In the genomic region with DNA sequence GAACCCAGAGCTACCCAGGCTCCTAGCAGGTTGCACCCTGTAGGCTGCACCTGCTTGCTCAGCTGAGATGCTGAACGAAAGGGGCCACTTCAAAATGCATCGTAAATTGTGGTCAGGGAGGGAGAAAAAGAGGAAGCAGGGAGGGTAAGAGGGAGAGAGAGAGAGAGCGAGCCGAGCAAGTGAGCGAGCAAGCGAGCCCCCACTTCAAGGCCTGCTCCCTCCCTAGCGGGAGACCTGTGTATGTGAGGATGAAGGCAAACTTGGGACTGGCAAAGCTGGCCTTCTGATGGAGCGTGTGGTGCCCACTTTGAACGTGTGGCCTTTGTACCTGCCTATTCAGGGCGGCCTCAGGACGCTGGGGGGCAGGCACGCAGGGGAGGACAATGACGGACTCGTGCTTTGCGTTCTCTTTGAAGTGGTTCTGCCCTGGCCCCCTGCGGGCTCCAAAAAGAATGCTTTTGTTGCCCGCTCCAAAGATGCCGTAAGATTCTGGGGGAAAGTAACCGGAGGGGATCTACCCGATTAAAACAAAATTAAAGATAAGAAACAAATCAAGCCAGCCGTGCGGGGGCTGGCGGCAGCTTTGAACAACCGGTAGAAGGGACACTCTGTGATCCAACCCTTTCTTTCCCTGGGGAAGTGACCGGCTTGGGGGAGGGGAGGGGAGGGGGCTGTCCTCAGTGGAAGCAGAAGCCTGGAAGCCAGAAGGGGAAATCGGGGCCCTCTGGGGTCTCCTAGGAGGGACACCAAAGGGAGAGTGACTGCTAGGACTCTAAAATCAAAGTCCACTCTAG, we compare ENCODE assay signal across 8 mouse cellular contexts.
A peak's percentile ranks its signal among the peaks of the same experiment; 100 is the strongest.
DNase-seq lines count a peak whose midpoint lies in the region; ATAC-seq and TF ChIP-seq lines count a peak whose summit lies in the region.

No protein-coding gene starts in this region.

- TF ChIP-seq CTCF in brain, embryonic 14.5 days (IDR thresholded peaks at IDR 0.05; ENCODE audit: borderline replicate concordance, extremely low read depth, insufficient read depth, insufficient read length): no peak
- peak; percentile 27 for TF ChIP-seq CTCF in hindbrain, postnatal 0 days (IDR thresholded peaks at IDR 0.05; ENCODE audit: low read depth)

- intact Hi-C loops in heart, postnatal 25 days (cut with DNase I): no loop called here
- intact Hi-C loops in left cerebral cortex, postnatal 14 days (cut with DNase I): loop anchor here (5.0 kb wide), 1 partner anchor 171 kb away; no protein-coding TSS in a partner anchor

- peaks cover 61% of the 10 kb centered on the region for H3K27me3 ChIP-seq in heart, embryonic 11.5 days (ENCODE audit: control insufficient read depth, insufficient read depth, low read length)
- 0 out of 2 replicates have a peak, but pooled peaks cover 7% of the 10 kb centered on the region for H3K27me3 ChIP-seq in hindbrain, postnatal 0 days (ENCODE audit: insufficient read depth, low read length)
- peaks cover 15% of the 10 kb centered on the region for H3K27me3 ChIP-seq in midbrain, embryonic 11.5 days (ENCODE audit: control insufficient read depth, insufficient read depth, low read length)

- no peak overlapping the region for H3K9ac ChIP-seq in heart, embryonic 11.5 days (ENCODE audit: low read depth, low read length)
- H3K9ac ChIP-seq in hindbrain, postnatal 0 days (replicated peaks; ENCODE audit: low read length): no peak overlapping the region
- peak overlapping the region; percentile 24 for H3K9ac ChIP-seq in midbrain, embryonic 11.5 days (ENCODE audit: low read length)

- peak overlapping the region; percentile 14 for H3K4me3 ChIP-seq in heart, embryonic 11.5 days (ENCODE audit: low read depth, low read length)
- H3K4me3 ChIP-seq in hindbrain, postnatal 0 days (ENCODE audit: low read length): no peak overlapping the region
- H3K4me3 ChIP-seq in midbrain, embryonic 11.5 days (ENCODE audit: low read depth, low read length): peak overlapping the region; percentile 7; the same call in 1 of the 2 replicates

- H3K9me3 ChIP-seq in heart, embryonic 11.5 days (replicated peaks; ENCODE audit: control insufficient read depth, low read length): no peaks in the 10 kb centered on the region
- H3K9me3 ChIP-seq in hindbrain, postnatal 0 days (ENCODE audit: low read length): no peaks in the 10 kb centered on the region
- H3K9me3 ChIP-seq in midbrain, embryonic 11.5 days (ENCODE audit: control insufficient read depth, low read length): no peaks in the 10 kb centered on the region

- no peak for ATAC-seq in heart, embryonic 11.5 days (replicated peaks; ENCODE audit: insufficient number of reproducible peaks, low FRiP score, low TSS enrichment)
- ATAC-seq in hindbrain, postnatal 0 days: no peak
- ATAC-seq in midbrain, embryonic 11.5 days (ENCODE audit: low FRiP score): no peak
- no peak for ATAC-seq in activated CD4-positive, CD25-positive, alpha-beta regulatory T cell, adult 4 months

- H3K4me2 ChIP-seq in heart, embryonic 11.5 days: peak overlapping the region; percentile 41
- H3K4me2 ChIP-seq in hindbrain, postnatal 0 days (ENCODE audit: low read depth, low read length): peak overlapping the region; percentile 21
- peak overlapping the region; percentile 34 for H3K4me2 ChIP-seq in midbrain, embryonic 11.5 days

- WGBS in heart, embryonic 11.5 days (ENCODE audit: insufficient replicate concordance): 7% methylated on average over 26 of the region's 26 CpGs
- WGBS in hindbrain, postnatal 0 days: 16% methylated on average over 26 of the region's 26 CpGs
- under 1% methylated on average over 26 of the region's 26 CpGs for WGBS in midbrain, embryonic 11.5 days

- DNase-seq in heart, postnatal 25 days (ENCODE audit: low spot score): no peak
- DNase-seq in brain, embryonic 14.5 days (ENCODE audit: low read depth): peak; percentile 75
- no peak for DNase-seq in hindbrain, postnatal 0 days (ENCODE audit: low spot score)
- peak; percentile 91 for DNase-seq in midbrain, embryonic 11.5 days (ENCODE audit: low spot score, missing footprints)
- DNase-seq in left cerebral cortex, postnatal 14 days (ENCODE audit: low spot score in 2 of 2): no peak
- no peak for DNase-seq in left cerebral cortex, adult 9 months (ENCODE audit: low spot score in 2 of 2)

- H3K27ac ChIP-seq in heart, embryonic 11.5 days (ENCODE audit: low read depth, low read length): no peak overlapping the region
- no peak overlapping the region for H3K27ac ChIP-seq in hindbrain, postnatal 0 days
- H3K27ac ChIP-seq in midbrain, embryonic 11.5 days (ENCODE audit: low read depth, low read length): no peak overlapping the region; the same call in 1 of the 2 replicates

- no peaks in the 10 kb centered on the region for H3K36me3 ChIP-seq in heart, embryonic 11.5 days (ENCODE audit: control insufficient read depth, insufficient read depth, low read length)
- H3K36me3 ChIP-seq in hindbrain, postnatal 0 days (ENCODE audit: insufficient read depth, low read length): no peaks in the 10 kb centered on the region
- H3K36me3 ChIP-seq in midbrain, embryonic 11.5 days (ENCODE audit: control insufficient read depth, insufficient read depth, low read length): no peaks in the 10 kb centered on the region

- H3K4me1 ChIP-seq in heart, embryonic 11.5 days (ENCODE audit: control insufficient read depth, insufficient read depth, low read length): peaks cover 22% of the 10 kb centered on the region
- H3K4me1 ChIP-seq in hindbrain, postnatal 0 days (ENCODE audit: insufficient read depth, low read length): peaks cover 40% of the 10 kb centered on the region
- peaks cover 35% of the 10 kb centered on the region for H3K4me1 ChIP-seq in midbrain, embryonic 11.5 days (ENCODE audit: control insufficient read depth, insufficient read depth, low read length)

- no peak for TF ChIP-seq POLR2A in brain, embryonic 14.5 days (IDR thresholded peaks at IDR 0.05; ENCODE audit: borderline replicate concordance, extremely low read depth, insufficient read depth, insufficient read length, poor library complexity, severe bottlenecking)

Comparison
In these comparisons a context has a peak if more than half of its experiments do, and no peak if none do; other contexts are left out.
1. DNase-seq: peak in brain, embryonic 14.5 days (single experiment) and midbrain, embryonic 11.5 days (single experiment); none in heart, postnatal 25 days (single experiment), hindbrain, postnatal 0 days (single experiment), left cerebral cortex, postnatal 14 days (0 of 2) and left cerebral cortex, adult 9 months (0 of 2).
2. Peak in every context shown above with its lines, with median percentiles within 50 percentile points of each other: H3K4me2 ChIP-seq.